Mouse (Mus musculus) layer of hippocampus, postnatal 25 days (tissue): ENCODE measurements around the gene Cenpn. TPM values are rescaled to one million over a fixed set of nuclear protein-coding genes. Genes with fewer than 3 reads are reported as not detected.

ENCODE experiments used
- total RNA-seq, 2 experiments: library from RNA; stranded (reverse); gene quantifications; 2 replicates each; pipeline ENCODE4 v1.2.3; 2021

The Cenpn gene
- total RNA-seq, 2 experiments from 2014 or later, result 1.2 to 1.3 TPM

Other genes with a start within 250 kb of the Cenpn start
- 1 to 10 TPM; 8.3 to 9.7 TPM for gene Cdyl2, start 188.7 kb upstream of the Cenpn start, total RNA-seq
- 10 to 100 TPM; 13.2 to 17.6 TPM for gene Cmc2, start 275 bp upstream of the Cenpn start, total RNA-seq
- gene Atmin, start 21.7 kb downstream of the Cenpn start, total RNA-seq, result 10 to 100 TPM; 37.0 to 42.9 TPM
- 1 to 10 TPM; 8.1 to 8.5 TPM for gene 1700030J22Rik, start 57.2 kb downstream of the Cenpn start, total RNA-seq
- gene Gcsh, start 71.8 kb downstream of the Cenpn start, total RNA-seq, result 10 to 100 TPM; 42.0 to 45.7 TPM
- gene Pkd1l2, start 160.7 kb downstream of the Cenpn start, total RNA-seq, result under 1 TPM in 1 of 2 experiments, not detected in 1; 0.10 TPM
- not detected for gene Bco1, start 174.1 kb downstream of the Cenpn start, total RNA-seq
- gene Gan, start 236.4 kb downstream of the Cenpn start, total RNA-seq, result 10 to 100 TPM; 15.0 to 18.3 TPM